Mouse (Mus musculus) forebrain, postnatal 0 days (tissue): Measurements from ENCODE around the gene Ryk. TPM values are rescaled to one million over a fixed set of nuclear protein-coding genes. Genes with fewer than 3 reads are reported as not detected.

Experiments used
- ATAC-seq: fragments of 200-750 bp; cut with Nextera tagmentation; 2 replicates; pipeline ENCODE4 v1.8.0; 2017; ENCODE audit warnings: mild to moderate bottlenecking, moderate library complexity
- DNase-seq: peaks from one replicate; pipeline ENCODE4 v3.0.0-alpha.2; 2015
- H3K27ac ChIP-seq: fragments of 300-500 bp; sonication (generic); 2 replicates; pipeline ENCODE4 v1.5.1; 2014; ENCODE audit warnings: low read depth, mild to moderate bottlenecking, antibody characterized with exemption, low read length, moderate library complexity, mixed read lengths
- H3K27me3 ChIP-seq: fragments of 300-500 bp; sonication (generic); 2 replicates; pipeline ENCODE4 v1.6.1; 2014; ENCODE audit warnings: mild to moderate bottlenecking, low read length, mixed read lengths; ENCODE audit not compliant: insufficient read depth
- H3K36me3 ChIP-seq: fragments of 300-500 bp; sonication (generic); 2 replicates; pipeline ENCODE4 v1.6.1; 2014; ENCODE audit warnings: mild to moderate bottlenecking, moderate library complexity; ENCODE audit not compliant: insufficient read depth
- H3K4me1 ChIP-seq: fragments of 300-500 bp; sonication (generic); 2 replicates; pipeline ENCODE4 v1.6.1; 2014; ENCODE audit warnings: antibody characterized with exemption; ENCODE audit not compliant: insufficient read depth
- H3K4me2 ChIP-seq: fragments of 300-500 bp; sonication (generic); 2 replicates; pipeline ENCODE4 v1.6.1; 2014; ENCODE audit warnings: low read depth, mild to moderate bottlenecking, moderate library complexity
- H3K4me3 ChIP-seq: fragments of 300-500 bp; sonication (generic); 2 replicates; pipeline ENCODE4 v1.5.1; 2014; ENCODE audit warnings: low read depth, low read length, mixed read lengths
- H3K9ac ChIP-seq: fragments of 300-500 bp; sonication (generic); 2 replicates; pipeline ENCODE4 v1.6.1; 2014; ENCODE audit warnings: mild to moderate bottlenecking
- H3K9me3 ChIP-seq: fragments of 300-500 bp; sonication (generic); 2 replicates; pipeline ENCODE4 v1.6.1; 2016; ENCODE audit warnings: low read length
- CTCF ChIP-seq: sonication (generic); IDR thresholded peaks from 2 replicates; pipeline ENCODE4 v1.5.1; 2016; ENCODE audit warnings: antibody characterized with exemption, control low read depth, low read depth
- WGBS: fragments of 180-500 bp; shearing (Covaris S2); extraction: QIAGEN DNeasy Blood & Tissue Kit; methylation state at CpG from one replicate; pipeline ENCODE4 v1.1.7; 2014; 5-methylcytosine and 5-hydroxymethylcytosine counted together
- polyA plus RNA-seq: library from polyadenylated mRNA; unstranded; fragments of >200 nt; fragmentation: Nextera tagmentation; extraction: Ambion mirVana; gene quantifications from 2 replicates; pipeline ENCODE4 v1.2.1, GENCODE M21; 2015
- total RNA-seq: library from RNA; depleted of rRNA; stranded (reverse); fragments of >200 nt; gene quantifications from 2 replicates; pipeline ENCODE4 v1.2.3, GENCODE M21; 2014

Gene Ryk
- total and polyA plus RNA-seq, 2 experiments from 2014 or later, result 16.6 to 59.5 TPM

DNA sequence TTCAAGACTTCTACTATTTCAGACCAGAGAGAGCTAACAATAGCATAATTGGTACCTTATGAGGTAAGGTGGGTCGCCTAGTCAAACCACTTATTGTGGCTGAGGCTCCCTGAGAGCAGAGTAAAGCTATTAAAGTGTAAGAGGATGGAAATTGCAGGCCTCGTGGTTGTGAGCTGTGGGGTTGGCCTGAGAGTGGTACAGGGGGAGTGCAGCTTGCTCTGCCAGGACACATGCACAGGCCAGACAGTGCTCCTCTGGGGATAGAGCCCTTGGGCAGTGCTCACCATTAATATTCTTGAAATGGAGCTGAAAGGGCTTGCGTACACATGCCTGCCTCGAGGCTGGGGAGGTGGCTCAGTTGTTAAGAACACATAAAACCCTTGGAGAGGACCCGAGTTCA is 23.6 kb downstream of the Ryk start:
- no peaks in the 10 kb centered on the region for H3K9me3 ChIP-seq
- no peaks in the 10 kb centered on the region; the same call in 1 of the 2 replicates for H3K36me3 ChIP-seq
- 86% methylated on average over 5 of the region's 5 CpGs for WGBS
- no peak overlapping the region for H3K4me2 ChIP-seq
- H3K9ac ChIP-seq, result no peak overlapping the region
- no peak for ATAC-seq
- no peak for TF ChIP-seq CTCF
- H3K4me1 ChIP-seq, result peaks cover 5% of the 10 kb centered on the region; the same call in 1 of the 2 replicates
- no peak for DNase-seq
- H3K27me3 ChIP-seq, result no peaks in the 10 kb centered on the region
- H3K4me3 ChIP-seq, result no peak overlapping the region
- H3K27ac ChIP-seq, result no peak overlapping the region

DNA sequence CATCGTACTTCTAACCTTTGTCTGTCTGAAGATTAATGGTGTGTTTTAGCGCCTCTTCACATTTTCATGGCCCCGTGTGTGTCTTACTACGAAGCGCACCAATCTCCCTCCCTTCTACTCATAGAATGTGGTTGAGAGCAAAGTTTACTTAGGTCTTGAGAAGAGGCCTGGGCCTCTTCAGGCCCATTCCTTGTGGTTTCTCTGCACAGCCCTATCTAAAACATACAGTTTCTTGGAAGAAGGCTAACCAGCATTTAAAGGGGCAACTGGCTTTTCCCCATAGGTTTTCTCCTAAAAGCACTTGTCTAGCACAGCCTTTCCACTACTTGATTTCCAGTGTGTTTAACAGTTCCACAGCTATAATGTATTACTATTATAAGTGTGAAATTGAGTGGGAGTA is 24.7 kb downstream of the Ryk start:
- ATAC-seq (no peak), DNase-seq (no peak)
- Histone ChIP-seq H3K4me1 (peaks cover 16% of the 10 kb centered on the region), H3K9me3 (no peaks in the 10 kb centered on the region), H3K27ac (no peak overlapping the region), H3K27me3 (no peaks in the 10 kb centered on the region), H3K9ac (no peak overlapping the region), H3K4me3 (no peak overlapping the region), H3K36me3 (no peaks in the 10 kb centered on the region; the same call in 1 of the 2 replicates), H3K4me2 (no peak overlapping the region)
- 89% methylated on average over 5 of the region's 5 CpGs for WGBS
- no peak for TF ChIP-seq CTCF

DNA sequence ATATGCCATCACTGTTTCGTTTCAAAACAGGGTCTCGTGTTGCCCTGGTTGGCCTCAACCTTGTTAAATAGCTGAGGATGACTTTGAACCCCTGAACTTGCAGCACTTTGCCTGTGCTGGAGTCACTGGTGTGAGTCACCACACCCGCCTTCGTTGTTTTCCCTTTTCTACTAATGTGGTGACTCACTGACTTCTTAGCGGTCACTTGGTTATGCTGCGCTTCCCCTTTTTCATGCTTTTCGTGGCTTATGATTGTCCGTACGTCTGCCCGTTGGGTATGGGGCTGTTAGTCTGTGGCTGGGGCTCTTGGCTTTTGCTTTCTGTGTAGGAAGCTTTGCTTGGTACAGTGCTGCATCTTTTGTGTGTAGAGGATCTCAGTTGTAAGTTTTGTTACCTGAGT is 25.2 kb downstream of the Ryk start:
- no peak overlapping the region for H3K9ac ChIP-seq
- H3K27me3 ChIP-seq, result no peaks in the 10 kb centered on the region
- H3K4me1 ChIP-seq, result peaks cover 21% of the 10 kb centered on the region
- WGBS, result 97% methylated on average over 10 of the region's 10 CpGs
- DNase-seq, result no peak
- no peak overlapping the region for H3K4me2 ChIP-seq
- H3K4me3 ChIP-seq, result no peak overlapping the region
- no peaks in the 10 kb centered on the region for H3K9me3 ChIP-seq
- ATAC-seq, result no peak
- H3K36me3 ChIP-seq, result no peaks in the 10 kb centered on the region; the same call in 1 of the 2 replicates
- TF ChIP-seq CTCF, result no peak
- H3K27ac ChIP-seq, result no peak overlapping the region

DNA sequence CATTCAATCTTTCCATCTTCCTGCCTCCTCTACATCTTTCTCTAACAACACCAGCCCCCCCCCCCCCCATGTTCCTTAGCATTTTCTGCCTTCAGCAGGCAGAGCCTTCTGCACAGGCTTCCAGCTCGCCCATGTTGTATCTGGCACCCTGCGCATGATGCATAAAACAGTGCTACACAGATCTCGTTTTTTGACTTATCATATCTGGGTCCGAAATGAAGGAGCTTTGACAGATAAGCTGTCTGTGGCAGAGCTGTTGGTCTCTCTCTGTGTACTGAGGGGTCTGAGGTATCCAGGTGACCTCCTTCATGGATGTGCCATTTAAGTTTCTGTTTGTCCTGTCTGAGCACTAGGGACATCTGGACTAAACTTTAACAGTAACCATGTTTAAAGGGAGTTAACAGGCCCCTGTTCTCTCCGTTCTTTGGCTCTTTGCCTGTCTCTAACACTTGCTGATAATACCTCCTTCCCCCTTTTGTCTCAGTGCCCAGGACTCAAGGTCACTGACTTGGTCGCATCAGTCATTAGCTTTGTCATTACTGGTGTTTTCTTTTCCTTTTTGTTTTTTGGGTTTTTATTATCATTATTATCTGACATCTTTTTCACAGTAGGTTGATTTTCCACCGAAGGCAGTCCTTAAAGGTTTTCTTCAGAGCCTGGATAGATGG is 26.2 kb downstream of the Ryk start:
- Histone ChIP-seq H3K9ac (no peak overlapping the region), H3K27ac (no peak overlapping the region), H3K27me3 (no peaks in the 10 kb centered on the region), H3K4me3 (no peak overlapping the region), H3K36me3 (no peaks in the 10 kb centered on the region; the same call in 1 of the 2 replicates), H3K4me2 (no peak overlapping the region), H3K9me3 (no peaks in the 10 kb centered on the region), H3K4me1 (peaks cover 22% of the 10 kb centered on the region)
- TF ChIP-seq CTCF, result no peak
- ATAC-seq (peak; percentile 21; the same call in 1 of the 2 replicates), DNase-seq (peak; percentile 55)
- WGBS, result 59% methylated on average over 7 of the region's 7 CpGs

DNA sequence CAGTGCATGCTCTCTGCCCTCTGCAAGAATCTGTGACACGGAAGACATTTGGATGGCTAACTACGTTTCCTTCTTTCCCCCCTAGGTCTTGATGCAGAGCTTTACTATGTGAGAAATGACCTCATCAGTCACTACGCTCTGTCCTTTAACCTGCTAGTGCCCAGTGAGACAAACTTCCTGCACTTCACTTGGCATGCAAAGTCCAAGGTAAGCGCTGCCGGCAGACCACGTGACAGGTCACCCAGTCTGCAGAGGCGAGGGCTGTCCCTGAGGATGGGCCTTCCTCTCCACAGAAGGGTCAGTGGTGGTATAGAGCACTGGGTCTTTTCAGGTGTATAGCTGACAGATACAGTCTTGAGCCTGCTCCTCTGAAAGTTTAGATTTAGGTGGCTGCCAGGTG is 27.1 kb downstream of the Ryk start:
- Histone ChIP-seq H3K4me1 (peaks cover 22% of the 10 kb centered on the region), H3K9me3 (no peaks in the 10 kb centered on the region), H3K4me3 (no peak overlapping the region), H3K27me3 (no peaks in the 10 kb centered on the region), H3K36me3 (no peaks in the 10 kb centered on the region; the same call in 1 of the 2 replicates), H3K4me2 (no peak overlapping the region), H3K9ac (no peak overlapping the region), H3K27ac (no peak overlapping the region)
- WGBS, result 80% methylated on average over 7 of the region's 7 CpGs
- ATAC-seq (no peak), DNase-seq (no peak)
- no peak for TF ChIP-seq CTCF

DNA sequence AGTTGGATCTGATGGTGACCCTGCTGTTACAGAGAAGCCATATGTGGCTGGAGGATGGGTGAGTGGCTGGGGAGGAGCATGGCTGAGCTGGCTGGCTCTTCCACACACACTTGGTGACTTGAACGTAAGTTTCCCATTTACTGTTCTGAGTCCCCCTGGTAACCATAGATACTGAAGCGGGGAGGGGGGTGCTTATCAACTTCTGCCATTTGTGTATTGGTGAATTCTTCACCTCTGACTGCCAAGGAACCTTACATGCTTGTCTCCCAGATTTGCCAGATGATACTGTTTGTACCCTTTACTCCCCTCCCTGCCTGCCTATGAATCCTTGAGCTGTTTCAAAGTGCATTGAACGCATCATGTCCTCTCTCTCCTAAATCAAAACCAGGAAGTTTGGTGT is 27.5 kb downstream of the Ryk start:
- TF ChIP-seq CTCF, result no peak
- no peak overlapping the region for H3K4me2 ChIP-seq
- no peak overlapping the region for H3K4me3 ChIP-seq
- H3K27me3 ChIP-seq, result no peaks in the 10 kb centered on the region
- H3K36me3 ChIP-seq, result no peaks in the 10 kb centered on the region; the same call in 1 of the 2 replicates
- no peak for ATAC-seq
- no peak overlapping the region for H3K27ac ChIP-seq
- peaks cover 22% of the 10 kb centered on the region for H3K4me1 ChIP-seq
- DNase-seq, result no peak
- no peaks in the 10 kb centered on the region for H3K9me3 ChIP-seq
- H3K9ac ChIP-seq, result no peak overlapping the region
- WGBS, result 71% methylated on average over 3 of the region's 3 CpGs

DNA sequence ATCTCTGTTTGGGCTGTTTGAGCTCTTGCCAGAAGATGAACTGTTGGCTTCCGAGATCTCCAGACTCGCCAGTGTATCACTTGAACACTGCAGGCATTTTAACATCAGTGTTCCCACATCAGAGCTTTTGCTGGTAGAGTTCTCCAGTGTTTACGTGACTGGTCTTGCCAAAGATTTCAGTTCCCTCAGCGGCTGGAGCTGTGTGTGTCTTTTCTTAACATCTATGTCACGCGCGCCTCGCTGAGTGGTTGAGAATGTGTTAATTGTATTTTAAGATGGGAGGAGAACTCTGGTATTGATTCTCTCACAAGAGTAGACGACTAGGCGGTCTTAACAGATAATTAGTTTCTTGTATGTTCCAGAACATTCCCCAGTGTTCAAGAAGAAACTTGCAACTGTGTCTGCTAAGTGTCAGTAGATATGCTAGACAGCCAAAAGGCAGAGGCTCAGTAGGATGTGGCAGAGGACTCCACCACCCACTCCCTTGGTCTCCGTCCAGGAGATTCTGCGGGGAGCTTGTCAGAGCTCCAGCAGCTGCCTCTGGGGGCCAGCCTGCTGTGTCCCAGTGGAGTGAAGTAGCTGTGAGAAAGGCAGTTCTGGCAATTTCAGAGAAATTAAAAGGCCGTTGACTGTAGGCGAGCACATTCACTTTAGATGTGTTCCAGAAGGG is 29.3 kb downstream of the Ryk start:
- 18% methylated on average over 14 of the region's 14 CpGs for WGBS
- no peak for TF ChIP-seq CTCF
- peaks cover 22% of the 10 kb centered on the region for H3K4me1 ChIP-seq
- H3K27ac ChIP-seq, result peak overlapping the region; percentile 30; the same call in 1 of the 2 replicates
- peak; percentile 74 for DNase-seq
- no peak overlapping the region for H3K4me2 ChIP-seq
- H3K9ac ChIP-seq, result no peak overlapping the region
- peaks cover 8% of the 10 kb centered on the region for H3K36me3 ChIP-seq
- H3K27me3 ChIP-seq, result no peaks in the 10 kb centered on the region
- H3K4me3 ChIP-seq, result no peak overlapping the region
- peak; percentile 69 for ATAC-seq
- no peaks in the 10 kb centered on the region for H3K9me3 ChIP-seq
